Mouse (Mus musculus) megakaryocyte, embryonic 14.5 days (primary cell): Measurements from ENCODE around the gene Cobll1. TPM values are rescaled to one million over a fixed set of nuclear protein-coding genes. Genes with fewer than 3 reads are reported as not detected.

Source experiments
- H3K27me3 ChIP-seq: replicated peaks from 2 replicates; pipeline ENCODE3; 2012; ENCODE audit warnings: inconsistent platforms
- H3K36me3 ChIP-seq: replicated peaks from 2 replicates; pipeline ENCODE3; 2012; ENCODE audit warnings: low read length, inconsistent platforms, mixed read lengths
- H3K4me1 ChIP-seq: 2 replicates; pipeline ENCODE4 v1.6.1; 2012; ENCODE audit warnings: inconsistent platforms
- H3K4me3 ChIP-seq: replicated peaks from 2 replicates; pipeline ENCODE3; 2012; ENCODE audit warnings: moderate library complexity, mild to moderate bottlenecking, inconsistent platforms
- H3K9me3 ChIP-seq: 2 replicates; pipeline ENCODE4 v1.6.1; 2012; ENCODE audit warnings: inconsistent platforms
- FLI1 ChIP-seq: IDR thresholded peaks from 2 replicates; pipeline ENCODE4 v1.6.1; 2012; ENCODE audit warnings: low read length, inconsistent platforms, mixed read lengths
- GATA1 ChIP-seq: IDR thresholded peaks from 3 replicates; pipeline ENCODE4 v1.6.1; 2012; ENCODE audit warnings: mixed read lengths, low read length, inconsistent platforms, borderline replicate concordance
- polyA plus RNA-seq: library from polyadenylated mRNA; stranded (reverse); fragments of >175 nt; gene quantifications from 2 replicates; pipeline ENCODE4 v1.2.3, GENCODE M21; 2012; ENCODE audit warnings: low replicate concordance; ENCODE audit not compliant: insufficient read depth

Cobll1 gene
- polyA plus RNA-seq, 1 experiment, result not detected

- peaks cover 55% of the 10 kb centered on the region for H3K27me3 ChIP-seq
- peaks cover 18% of the 10 kb centered on the region for H3K4me1 ChIP-seq
- no peak for TF ChIP-seq GATA1
- no peak for TF ChIP-seq FLI1
- H3K4me3 ChIP-seq, result peak overlapping the region; percentile 91
- H3K36me3 ChIP-seq, result no peaks in the 10 kb centered on the region
- peaks cover 8% of the 10 kb centered on the region; the same call in 1 of the 2 replicates for H3K9me3 ChIP-seq
Measured at GRCm38 (mm10) chr2:65238171-65238963, 836 bp downstream of the Cobll1 start.

- Histone ChIP-seq H3K27me3 (peaks cover 55% of the 10 kb centered on the region), H3K36me3 (no peaks in the 10 kb centered on the region), H3K4me3 (peak overlapping the region; percentile 91), H3K9me3 (peaks cover 8% of the 10 kb centered on the region; the same call in 1 of the 2 replicates), H3K4me1 (peaks cover 18% of the 10 kb centered on the region)
- TF ChIP-seq FLI1 (no peak), GATA1 (no peak)
Measured at GRCm38 (mm10) chr2:65237610-65238170, 1.5 kb downstream of the Cobll1 start.

- peaks cover 55% of the 10 kb centered on the region for H3K27me3 ChIP-seq
- peaks cover 8% of the 10 kb centered on the region; the same call in 1 of the 2 replicates for H3K9me3 ChIP-seq
- H3K4me3 ChIP-seq, result no peak overlapping the region
- peaks cover 18% of the 10 kb centered on the region for H3K4me1 ChIP-seq
- H3K36me3 ChIP-seq, result no peaks in the 10 kb centered on the region
- TF ChIP-seq FLI1 (no peak), GATA1 (no peak)
Measured at GRCm38 (mm10) chr2:65237116-65237515, 2.1 kb downstream of the Cobll1 start.

- H3K4me1 ChIP-seq, result peaks cover 18% of the 10 kb centered on the region
- peaks cover 52% of the 10 kb centered on the region for H3K27me3 ChIP-seq
- no peak overlapping the region for H3K4me3 ChIP-seq
- H3K36me3 ChIP-seq, result no peaks in the 10 kb centered on the region
- TF ChIP-seq FLI1 (no peak), GATA1 (no peak)
- H3K9me3 ChIP-seq, result peaks cover 4% of the 10 kb centered on the region; the same call in 1 of the 2 replicates
Measured at GRCm38 (mm10) chr2:65236644-65237043, 2.6 kb downstream of the Cobll1 start.

GRCm38 (mm10) chr2:65232756-65233535, 6.3 kb downstream of the Cobll1 start:
- TF ChIP-seq FLI1 (no peak), GATA1 (no peak)
- Histone ChIP-seq H3K27me3 (peaks cover 18% of the 10 kb centered on the region), H3K4me3 (no peak overlapping the region), H3K36me3 (no peaks in the 10 kb centered on the region), H3K4me1 (peaks cover 4% of the 10 kb centered on the region), H3K9me3 (no peaks in the 10 kb centered on the region)

GRCm38 (mm10) chr2:65228426-65228825, 10.8 kb downstream of the Cobll1 start:
- Histone ChIP-seq H3K4me3 (no peak overlapping the region), H3K9me3 (no peaks in the 10 kb centered on the region), H3K27me3 (no peaks in the 10 kb centered on the region), H3K36me3 (no peaks in the 10 kb centered on the region), H3K4me1 (no peaks in the 10 kb centered on the region)
- no peak for TF ChIP-seq FLI1
- no peak for TF ChIP-seq GATA1

- Histone ChIP-seq H3K36me3 (no peaks in the 10 kb centered on the region), H3K27me3 (no peaks in the 10 kb centered on the region), H3K9me3 (no peaks in the 10 kb centered on the region), H3K4me3 (no peak overlapping the region), H3K4me1 (no peaks in the 10 kb centered on the region)
- TF ChIP-seq FLI1 (no peak), GATA1 (no peak)
Measured at GRCm38 (mm10) chr2:65227898-65228290, 11.3 kb downstream of the Cobll1 start.

- no peaks in the 10 kb centered on the region for H3K9me3 ChIP-seq
- H3K36me3 ChIP-seq, result no peaks in the 10 kb centered on the region
Measured at GRCm38 (mm10) chr2:65227154-65227897, 11.9 kb downstream of the Cobll1 start.

GRCm38 (mm10) chr2:65226494-65226893, 12.7 kb downstream of the Cobll1 start:
- no peaks in the 10 kb centered on the region for H3K4me1 ChIP-seq
- no peaks in the 10 kb centered on the region for H3K9me3 ChIP-seq
- H3K36me3 ChIP-seq, result no peaks in the 10 kb centered on the region
- no peak overlapping the region for H3K4me3 ChIP-seq
- no peak for TF ChIP-seq FLI1
- TF ChIP-seq GATA1, result no peak
- no peaks in the 10 kb centered on the region for H3K27me3 ChIP-seq

More at GRCm38 (mm10) chr2:65227154-65227897, 11.9 kb downstream of the Cobll1 start:
- Histone ChIP-seq H3K4me3 (no peak overlapping the region), H3K4me1 (no peaks in the 10 kb centered on the region), H3K27me3 (no peaks in the 10 kb centered on the region)
- TF ChIP-seq FLI1 (no peak), GATA1 (no peak)
